Mouse (Mus musculus): ENCODE results near the gene Gm13084. TPM values are rescaled to one million over a fixed set of nuclear protein-coding genes. Genes with fewer than 3 reads are reported as not detected.
"Not testable (repeated sequence)": the region's sequence is repeated elsewhere in the genome, so short reads cannot be mapped to it uniquely, and the experiment has no call there.

Gene Gm13084
- polyA plus RNA-seq (2015; fragmentation: Nextera tagmentation; extraction: Ambion mirVana) = not detected in 2 replicates

GRCm38 (mm10) chr4:143815993-143816392 is at the start of gene Gm13084:
Gene Gm13084 (minus strand): TSS chr4:143816093.
- no peaks in the 10 kb centered on the region for H3K27me3 ChIP-seq (replicated peaks)
- no peak within 1 kb of the TSS for H3K27ac ChIP-seq
- H3K36me3 ChIP-seq = no peaks in the 10 kb centered on the region
- H3K9me3 ChIP-seq = no peaks in the 10 kb centered on the region
- no peak within 1 kb of the TSS for H3K4me2 ChIP-seq
- no peaks in the 10 kb centered on the region for H3K4me1 ChIP-seq
- no peak for ATAC-seq (ENCODE audit: insufficient read depth, low FRiP score, low read depth)
- 80% methylated on average over 2 of the region's 2 CpGs for WGBS
- no peak within 1 kb of the TSS for H3K4me3 ChIP-seq (replicated peaks)
- H3K9ac ChIP-seq = no peak within 1 kb of the TSS

- not testable (repeated sequence) for H3K4me3 ChIP-seq (replicated peaks); H3K27me3 ChIP-seq (replicated peaks); H3K9me3 ChIP-seq; H3K36me3 ChIP-seq; H3K9ac ChIP-seq; H3K27ac ChIP-seq; ATAC-seq (ENCODE audit: insufficient read depth, low FRiP score, low read depth); H3K4me1 ChIP-seq; H3K4me2 ChIP-seq
These were observed 30.3 kb upstream of the Gm13084 start, which contains the start of gene Gm13103 for GRCm38 (mm10) chr4:143846197-143846596. Gene Gm13103 (plus strand): TSS chr4:143846497.

- H3K4me3 ChIP-seq (replicated peaks); ATAC-seq (ENCODE audit: insufficient read depth, low FRiP score, low read depth); H3K9me3 ChIP-seq; H3K4me1 ChIP-seq; H3K27me3 ChIP-seq (replicated peaks); H3K4me2 ChIP-seq; H3K9ac ChIP-seq; H3K27ac ChIP-seq; H3K36me3 ChIP-seq: not testable (repeated sequence)
- 83% methylated on average over 3 of the region's 3 CpGs for WGBS
These were observed 26.8 kb downstream of the Gm13084 start, which contains the start of gene Gm13023 for GRCm38 (mm10) chr4:143789052-143789451. Gene Gm13023 (plus strand): TSS chr4:143789352.

Other genes starting within 250 kb of the Gm13084 start
- not detected in 2 replicates for gene Gm13083, start 201.1 kb downstream of the Gm13084 start, polyA plus RNA-seq (2015; fragmentation: Nextera tagmentation; extraction: Ambion mirVana)
- gene Gm13088, start 158.8 kb downstream of the Gm13084 start, polyA plus RNA-seq (2015; fragmentation: Nextera tagmentation; extraction: Ambion mirVana) = not detected in 2 replicates
- gene Gm13089, start 113.4 kb downstream of the Gm13084 start, polyA plus RNA-seq (2015; fragmentation: Nextera tagmentation; extraction: Ambion mirVana) = not detected in 2 replicates
- not detected in 2 replicates for gene Gm13078, start 96.6 kb downstream of the Gm13084 start, polyA plus RNA-seq (2015; fragmentation: Nextera tagmentation; extraction: Ambion mirVana)
- gene Gm13023, start 26.7 kb downstream of the Gm13084 start, polyA plus RNA-seq (2015; fragmentation: Nextera tagmentation; extraction: Ambion mirVana) = not detected in 2 replicates
- gene Gm13103, start 30.4 kb upstream of the Gm13084 start, polyA plus RNA-seq (2015; fragmentation: Nextera tagmentation; extraction: Ambion mirVana) = not detected in 2 replicates
- not detected in 2 replicates for gene Pramef6, start 84.3 kb upstream of the Gm13084 start, polyA plus RNA-seq (2015; fragmentation: Nextera tagmentation; extraction: Ambion mirVana)
- not detected in 2 replicates for gene Pramef25, start 134.9 kb upstream of the Gm13084 start, polyA plus RNA-seq (2015; fragmentation: Nextera tagmentation; extraction: Ambion mirVana)
- gene Gm13101, start 150.9 kb upstream of the Gm13084 start, polyA plus RNA-seq (2015; fragmentation: Nextera tagmentation; extraction: Ambion mirVana) = not detected in 2 replicates
- gene Pramef17, start 178.3 kb upstream of the Gm13084 start, polyA plus RNA-seq (2015; fragmentation: Nextera tagmentation; extraction: Ambion mirVana) = not detected in 2 replicates
- not detected in 2 replicates for gene Pramel4, start 243.0 kb upstream of the Gm13084 start, polyA plus RNA-seq (2015; fragmentation: Nextera tagmentation; extraction: Ambion mirVana)

Data from stomach, embryonic 15.5 days (tissue).